Mouse (Mus musculus): Measurements from ENCODE around the gene Avp. TPM values are rescaled to one million over a fixed set of nuclear protein-coding genes. Genes with fewer than 3 reads are reported as not detected.

Avp gene
- total RNA-seq, 1 experiment from 2014 or later, result not detected

Other genes starting within 250 kb of the Avp start
- gene Cpxm1, start 185.0 kb downstream of the Avp start, total RNA-seq (2017), result 0.19 to 0.67 TPM in 2 of 3 replicates, not detected in the other
- not detected in 3 replicates for gene Gm28372, start 177.3 kb downstream of the Avp start, total RNA-seq (2017)
- gene 1700020A23Rik, start 177.3 kb downstream of the Avp start, total RNA-seq (2017), result not detected in 3 replicates
- not detected in 3 replicates for gene Tmem239, start 176.1 kb downstream of the Avp start, total RNA-seq (2017)
- 199 to 267 TPM (median 223 TPM) in 3 replicates for gene Vps16, start 158.2 kb downstream of the Avp start, total RNA-seq (2017)
- 20.8 to 40.3 TPM (median 22.5 TPM) in 3 replicates for gene Pced1a, start 157.9 kb downstream of the Avp start, total RNA-seq (2017)
- gene Ptpra, start 132.3 kb downstream of the Avp start, total RNA-seq (2017), result 103 to 177 TPM (median 151 TPM) in 3 replicates
- gene Mrps26, start 18.8 kb downstream of the Avp start, total RNA-seq (2017), result 12.2 to 32.6 TPM (median 25.0 TPM) in 3 replicates
- gene Oxt, start 6.4 kb downstream of the Avp start, total RNA-seq (2017), result not detected in 3 replicates
- gene Fastkd5, start 47.5 kb upstream of the Avp start, total RNA-seq (2017), result 5.1 to 10.8 TPM (median 9.0 TPM) in 3 replicates
- 2.9 to 5.1 TPM (median 3.5 TPM) in 3 replicates for gene Ubox5, start 47.5 kb upstream of the Avp start, total RNA-seq (2017)
- gene Lzts3, start 60.2 kb upstream of the Avp start, total RNA-seq (2017), result 0.29 to 0.95 TPM (median 0.85 TPM) in 3 replicates
- 79.9 to 114 TPM (median 86.8 TPM) in 3 replicates for gene Ddrgk1, start 82.1 kb upstream of the Avp start, total RNA-seq (2017)
- gene Itpa, start 85.1 kb upstream of the Avp start, total RNA-seq (2017), result 33.0 to 47.1 TPM (median 41.8 TPM) in 3 replicates
- gene Slc4a11, start 115.0 kb upstream of the Avp start, total RNA-seq (2017), result not detected in 3 replicates

Measured in monocyte, adult 5-6 weeks (primary cell).